Mouse (Mus musculus) heart, embryonic 10.5 days (tissue): ENCODE measurements around the gene Gm28048. TPM values are rescaled to one million over a fixed set of nuclear protein-coding genes. Genes with fewer than 3 reads are reported as not detected.
A peak's percentile ranks its signal among the peaks of the same experiment; 100 is the strongest.

Experiments used
- DNase-seq: peaks from one replicate; pipeline ENCODE4 v3.0.0-alpha.2; 2017; ENCODE audit warnings: low spot score
- H3K27ac ChIP-seq: fragments of 300-500 bp; sonication (generic); 2 replicates; pipeline ENCODE4 v1.5.1; 2016; ENCODE audit warnings: mild to moderate bottlenecking
- H3K27me3 ChIP-seq: fragments of 300-500 bp; sonication (generic); 2 replicates; pipeline ENCODE4 v1.6.1; 2016; ENCODE audit warnings: mild to moderate bottlenecking; ENCODE audit not compliant: poor library complexity, insufficient read depth, severe bottlenecking
- H3K36me3 ChIP-seq: fragments of 300-500 bp; sonication (generic); 2 replicates; pipeline ENCODE4 v1.6.1; 2016; ENCODE audit warnings: mild to moderate bottlenecking, moderate library complexity
- H3K4me1 ChIP-seq: fragments of 300-500 bp; sonication (generic); 2 replicates; pipeline ENCODE4 v1.6.1; 2016; ENCODE audit warnings: mild to moderate bottlenecking
- H3K4me3 ChIP-seq: fragments of 300-500 bp; sonication (generic); 2 replicates; pipeline ENCODE4 v1.5.1; 2016; ENCODE audit warnings: mild to moderate bottlenecking, moderate library complexity
- H3K9me3 ChIP-seq: fragments of 300-500 bp; sonication (generic); 2 replicates; pipeline ENCODE4 v1.6.1; 2016; ENCODE audit warnings: mild to moderate bottlenecking, moderate library complexity
- WGBS: fragments of 180-500 bp; shearing (Covaris S2); methylation state at CpG from one replicate; pipeline ENCODE4 v1.1.7; 2016; 5-methylcytosine and 5-hydroxymethylcytosine counted together
- polyA plus RNA-seq: library from polyadenylated mRNA; unstranded; fragments of >200 nt; fragmentation: Nextera tagmentation; extraction: Ambion mirVana; gene quantifications from 2 replicates; pipeline ENCODE4 v1.2.1, GENCODE M21; 2016

The Gm28048 gene
- 8.3 and 8.4 TPM in 2 replicates for polyA plus RNA-seq

DNA sequence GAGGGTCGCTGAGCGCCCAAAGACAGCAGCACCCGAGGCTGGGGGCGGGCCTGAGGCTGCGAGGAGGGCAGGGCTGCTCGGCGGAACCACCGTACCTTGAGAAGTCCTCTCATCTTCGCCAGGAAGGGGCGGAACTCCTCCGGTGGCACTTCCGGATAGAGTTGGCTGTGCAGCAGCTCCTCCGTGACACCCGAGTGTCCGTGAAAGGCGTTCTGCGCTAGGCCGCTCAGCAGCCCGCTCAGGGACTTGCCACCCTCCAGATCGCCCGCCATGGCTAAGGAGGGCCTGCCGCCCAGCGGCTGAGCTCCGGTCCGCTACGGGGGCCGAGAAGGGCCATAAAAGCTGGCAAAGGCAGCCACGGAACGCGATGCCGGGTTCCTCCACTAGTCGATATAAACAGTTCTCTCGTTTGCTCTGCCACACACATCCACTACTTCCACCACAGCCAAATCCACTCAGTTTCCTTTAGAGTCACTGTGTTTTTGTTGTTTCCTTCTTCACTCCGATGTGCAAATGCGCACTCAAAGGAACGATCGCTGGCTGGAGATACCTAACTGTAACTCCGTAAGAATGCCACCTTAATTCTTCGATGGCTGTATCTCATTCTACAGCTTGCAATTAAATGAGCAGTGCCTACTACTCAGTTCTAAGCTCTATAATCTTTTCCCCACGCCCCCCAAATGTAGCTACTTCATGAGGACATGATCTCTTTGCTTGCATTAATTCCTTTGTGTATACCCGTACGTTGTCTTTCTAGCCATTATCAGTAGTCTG is at the start of gene Gm28048, which contains the start of gene Commd1:
Gene Gm28048 (minus strand): TSS at position 107 of the 774 bp plus-strand sequence.
Gene Commd1 (minus strand): TSS at position 399 of the 774 bp plus-strand sequence.
- H3K4me1 ChIP-seq, result peaks cover 10% of the 10 kb centered on the region
- peaks cover 18% of the 10 kb centered on the region for H3K36me3 ChIP-seq
- WGBS, result 3% methylated on average over 42 of the region's 42 CpGs
- H3K9me3 ChIP-seq, result no peaks in the 10 kb centered on the region
- no peaks in the 10 kb centered on the region for H3K27me3 ChIP-seq
- peak within 1 kb of the TSS; percentile 95 for H3K27ac ChIP-seq
- H3K4me3 ChIP-seq, result peak within 1 kb of the TSS; percentile 74
- DNase-seq, result peak; percentile 95

GRCm38 (mm10) chr11:23029399-23029798 is 47.5 kb upstream of the Gm28048 start:
- no peaks in the 10 kb centered on the region for H3K36me3 ChIP-seq
- no peak overlapping the region for H3K4me3 ChIP-seq
- 78% methylated on average over 6 of the region's 6 CpGs for WGBS
- no peak overlapping the region for H3K27ac ChIP-seq
- DNase-seq, result no peak
- H3K4me1 ChIP-seq, result no peaks in the 10 kb centered on the region
- H3K27me3 ChIP-seq, result no peaks in the 10 kb centered on the region
- H3K9me3 ChIP-seq, result no peaks in the 10 kb centered on the region

- Histone ChIP-seq H3K4me1 (no peaks in the 10 kb centered on the region), H3K27me3 (no peaks in the 10 kb centered on the region), H3K27ac (no peak overlapping the region), H3K9me3 (no peaks in the 10 kb centered on the region), H3K36me3 (no peaks in the 10 kb centered on the region), H3K4me3 (no peak overlapping the region)
- DNase-seq, result no peak
- WGBS, result 53% methylated on average over 3 of the region's 3 CpGs
Observed at GRCm38 (mm10) chr11:23028957-23029356, 47.1 kb upstream of the Gm28048 start.

- 77% methylated on average over 3 of the region's 3 CpGs for WGBS
- no peaks in the 10 kb centered on the region for H3K27me3 ChIP-seq
- no peaks in the 10 kb centered on the region for H3K4me1 ChIP-seq
- H3K4me3 ChIP-seq, result no peak overlapping the region
- no peaks in the 10 kb centered on the region for H3K36me3 ChIP-seq
- DNase-seq, result no peak
- no peak overlapping the region for H3K27ac ChIP-seq
- no peaks in the 10 kb centered on the region for H3K9me3 ChIP-seq
Observed at GRCm38 (mm10) chr11:23024169-23024568, 42.3 kb upstream of the Gm28048 start.

DNA sequence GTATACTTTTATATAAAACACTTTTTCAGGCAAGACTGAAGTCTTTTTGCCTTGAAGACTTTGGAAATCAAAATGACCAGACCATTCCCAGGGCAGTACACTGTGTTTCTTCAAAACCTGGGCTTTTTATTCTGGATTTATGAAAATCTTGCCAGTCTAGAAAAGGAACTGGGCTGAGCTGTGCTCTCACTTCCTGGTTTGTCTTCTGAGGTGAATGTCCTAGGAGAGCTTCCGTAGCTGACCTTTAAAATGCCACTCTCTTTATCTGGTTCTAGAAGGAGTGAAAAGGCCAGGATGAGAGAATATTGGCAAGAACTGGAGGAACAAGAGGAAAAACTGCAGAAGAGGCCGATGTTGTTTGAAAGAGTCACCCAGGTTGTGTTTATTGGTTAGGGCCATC is 41.3 kb upstream of the Gm28048 start:
- no peaks in the 10 kb centered on the region for H3K36me3 ChIP-seq
- no peaks in the 10 kb centered on the region for H3K4me1 ChIP-seq
- no peaks in the 10 kb centered on the region for H3K27me3 ChIP-seq

DNA sequence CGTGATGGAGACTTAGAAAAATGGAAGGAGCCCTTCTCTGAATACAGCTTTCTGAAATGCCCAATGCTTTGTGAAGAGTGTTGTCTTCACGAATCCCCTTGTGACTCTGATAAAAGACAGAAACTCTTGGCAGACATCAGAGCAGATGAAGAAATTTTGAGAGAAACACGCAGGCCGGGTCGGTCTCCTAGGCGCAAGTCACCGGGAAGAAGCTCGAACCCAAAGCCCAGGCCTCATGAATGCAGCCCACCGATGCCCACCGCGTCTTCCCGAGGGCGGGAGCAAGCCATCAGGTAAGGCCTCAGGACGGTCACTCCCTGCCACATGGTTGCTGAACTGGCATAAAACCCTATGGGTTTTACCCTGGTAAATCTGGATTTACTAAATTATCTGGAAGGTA is 39.0 kb upstream of the Gm28048 start:
- no peaks in the 10 kb centered on the region for H3K27me3 ChIP-seq
- no peak overlapping the region for H3K27ac ChIP-seq
- H3K36me3 ChIP-seq, result no peaks in the 10 kb centered on the region
- DNase-seq, result no peak
- H3K4me3 ChIP-seq, result no peak overlapping the region
- H3K4me1 ChIP-seq, result no peaks in the 10 kb centered on the region
- 90% methylated on average over 14 of the region's 14 CpGs for WGBS
- H3K9me3 ChIP-seq, result no peaks in the 10 kb centered on the region

More for the DNA sequence above, 41.3 kb upstream of the Gm28048 start:
- Histone ChIP-seq H3K9me3 (no peaks in the 10 kb centered on the region), H3K27ac (no peak overlapping the region), H3K4me3 (no peak overlapping the region)
- 78% methylated on average over 2 of the region's 2 CpGs for WGBS
- no peak for DNase-seq

DNA sequence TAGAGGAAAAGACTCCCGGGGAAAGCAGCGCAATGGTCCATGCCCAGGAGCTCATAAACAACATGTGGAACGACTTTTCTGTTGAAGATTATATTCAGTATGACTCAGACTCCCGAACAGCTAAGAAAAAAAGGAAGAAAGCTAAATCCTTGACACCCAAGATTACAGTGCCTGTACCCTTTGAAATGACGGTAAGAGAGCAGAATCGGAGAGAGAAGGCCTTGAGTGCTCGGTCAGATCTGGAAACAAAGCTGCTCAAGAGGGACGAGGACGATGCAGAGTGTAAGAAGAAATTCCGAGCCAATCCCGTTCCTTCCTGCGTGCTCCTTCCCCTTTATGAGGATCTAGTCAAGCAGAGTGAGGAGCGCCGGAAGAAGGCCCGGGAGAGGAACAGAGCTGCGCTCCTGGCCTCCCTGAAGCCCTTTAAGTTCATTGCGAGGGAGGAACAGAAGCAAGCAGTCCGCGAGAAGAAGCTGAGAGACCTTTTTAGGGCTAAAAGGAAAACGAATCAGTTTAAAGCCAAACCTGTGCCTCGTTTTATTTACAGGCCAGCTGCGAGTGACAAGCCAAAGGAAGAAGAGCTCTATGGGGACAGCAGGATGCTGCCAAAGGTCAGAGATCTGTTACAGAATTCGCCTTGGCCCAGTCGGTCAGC is 38.4 kb upstream of the Gm28048 start:
- H3K27me3 ChIP-seq, result no peaks in the 10 kb centered on the region
- DNase-seq, result no peak

DNA sequence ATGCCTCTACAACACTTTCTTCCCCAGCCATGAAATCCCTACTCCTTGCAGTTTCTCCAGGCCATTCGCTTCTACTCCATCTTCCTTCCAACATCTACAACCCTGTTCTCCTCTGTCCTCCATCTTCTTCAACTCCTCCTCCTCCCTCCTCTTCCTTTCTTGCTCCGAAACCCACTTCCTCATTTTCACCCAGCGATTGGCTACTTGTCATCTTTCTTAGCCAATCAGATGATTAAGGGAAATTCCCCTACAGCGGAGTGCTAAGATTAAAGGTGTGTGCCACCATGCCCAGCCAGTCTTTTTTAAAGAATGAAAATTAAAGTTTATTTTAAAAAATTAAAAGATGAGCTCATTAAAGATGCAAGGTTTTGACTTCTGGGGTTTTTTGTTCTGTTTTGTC is 36.1 kb upstream of the Gm28048 start:
- Histone ChIP-seq H3K27me3 (no peaks in the 10 kb centered on the region), H3K4me1 (no peaks in the 10 kb centered on the region), H3K27ac (no peak overlapping the region), H3K9me3 (no peaks in the 10 kb centered on the region), H3K4me3 (no peak overlapping the region), H3K36me3 (no peaks in the 10 kb centered on the region)
- WGBS, result 87% methylated on average over 4 of the region's 4 CpGs
- DNase-seq, result no peak

More for the DNA sequence above, 38.4 kb upstream of the Gm28048 start:
- H3K4me3 ChIP-seq, result no peak overlapping the region
- H3K9me3 ChIP-seq, result no peaks in the 10 kb centered on the region
- H3K4me1 ChIP-seq, result no peaks in the 10 kb centered on the region
- WGBS, result 72% methylated on average over 24 of the region's 24 CpGs
- no peaks in the 10 kb centered on the region for H3K36me3 ChIP-seq
- no peak overlapping the region for H3K27ac ChIP-seq

GRCm38 (mm10) chr11:23014996-23015395 is 33.1 kb upstream of the Gm28048 start:
- Histone ChIP-seq H3K27me3 (no peaks in the 10 kb centered on the region), H3K27ac (no peak overlapping the region), H3K4me3 (no peak overlapping the region), H3K9me3 (no peaks in the 10 kb centered on the region), H3K4me1 (no peaks in the 10 kb centered on the region), H3K36me3 (no peaks in the 10 kb centered on the region)
- 71% methylated on average over 6 of the region's 6 CpGs for WGBS
- no peak for DNase-seq

GRCm38 (mm10) chr11:23013580-23014294 is 31.8 kb upstream of the Gm28048 start:
- no peak for DNase-seq
- H3K4me3 ChIP-seq, result no peak overlapping the region
- no peak overlapping the region for H3K27ac ChIP-seq
- no peaks in the 10 kb centered on the region for H3K36me3 ChIP-seq
- H3K9me3 ChIP-seq, result no peaks in the 10 kb centered on the region
- H3K4me1 ChIP-seq, result no peaks in the 10 kb centered on the region
- 78% methylated on average over 4 of the region's 4 CpGs for WGBS
- H3K27me3 ChIP-seq, result no peaks in the 10 kb centered on the region

DNA sequence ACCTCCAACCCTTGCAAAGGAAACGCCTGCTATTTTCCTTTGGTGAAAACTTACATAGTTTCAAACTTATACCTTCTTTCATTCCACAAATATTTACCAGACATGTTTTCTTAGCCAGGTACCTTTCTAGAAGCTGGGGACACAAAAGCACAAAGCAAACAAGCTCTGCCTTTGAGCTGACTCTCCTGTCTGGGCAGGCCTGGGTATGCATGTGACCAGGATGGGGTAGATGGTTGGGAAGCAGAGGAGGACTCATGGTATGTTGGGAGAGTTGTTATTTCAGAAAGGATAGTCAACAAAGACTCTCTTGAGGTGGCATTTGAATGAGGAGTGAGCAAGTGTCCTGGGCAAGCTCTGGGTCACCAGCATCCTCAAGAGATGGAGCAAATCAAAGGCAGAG is 31.2 kb upstream of the Gm28048 start:
- no peaks in the 10 kb centered on the region for H3K27me3 ChIP-seq
- no peak for DNase-seq
- 63% methylated on average over 1 of the region's 1 CpGs for WGBS
- no peaks in the 10 kb centered on the region for H3K9me3 ChIP-seq
- no peak overlapping the region for H3K27ac ChIP-seq
- H3K4me1 ChIP-seq, result no peaks in the 10 kb centered on the region
- no peak overlapping the region for H3K4me3 ChIP-seq
- no peaks in the 10 kb centered on the region for H3K36me3 ChIP-seq

DNA sequence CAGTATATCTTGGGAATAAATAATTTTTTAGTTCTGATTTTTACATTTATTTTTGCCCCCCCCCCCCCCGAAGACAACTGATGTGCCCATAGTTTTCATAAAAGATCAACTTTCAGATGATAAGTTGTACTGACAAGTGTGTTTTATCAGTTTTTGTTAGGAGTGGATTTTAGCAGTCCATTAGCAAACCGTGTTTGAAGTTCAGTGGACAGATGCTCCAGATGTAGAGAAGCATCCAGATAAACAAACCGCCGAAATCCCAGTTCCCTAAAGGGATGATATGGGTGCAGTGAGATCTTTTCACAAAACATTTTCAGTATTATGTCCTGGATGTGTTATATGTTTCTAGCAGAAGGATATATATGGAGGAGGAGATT is 26.9 kb upstream of the Gm28048 start:
- no peak for DNase-seq
- H3K4me3 ChIP-seq, result peak overlapping the region; percentile 67
- H3K27ac ChIP-seq, result peak overlapping the region; percentile 90; the same call in 1 of the 2 replicates
- H3K36me3 ChIP-seq, result peaks cover 16% of the 10 kb centered on the region
- WGBS, result 33% methylated on average over 4 of the region's 4 CpGs
- no peaks in the 10 kb centered on the region for H3K27me3 ChIP-seq
- H3K4me1 ChIP-seq, result 0 out of 2 replicates have a peak, but pooled peaks cover 4% of the 10 kb centered on the region
- H3K9me3 ChIP-seq, result no peaks in the 10 kb centered on the region
